Comparison of ENCODE assay signal across 33 mouse cellular contexts in the genomic region with DNA sequence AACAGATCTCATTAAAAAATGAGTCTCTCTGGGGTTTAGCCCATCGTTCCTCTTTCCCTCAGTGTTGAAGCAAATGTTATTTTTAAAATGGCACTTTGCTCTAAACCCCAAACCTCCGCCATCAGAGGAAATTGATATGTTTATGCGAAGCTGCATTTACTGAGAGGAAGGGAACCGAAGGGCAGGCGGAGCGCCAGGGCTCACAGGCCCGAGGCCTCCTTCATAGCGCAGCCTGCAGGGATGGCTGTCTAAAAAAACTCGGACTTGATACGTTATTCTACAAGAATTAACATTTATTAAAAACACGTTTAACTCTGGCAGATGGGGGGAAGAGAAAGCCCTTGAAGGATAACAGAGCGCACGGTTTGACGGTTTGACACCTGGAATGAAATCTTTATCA. TPM values are rescaled to one million over a fixed set of nuclear protein-coding genes. Genes with fewer than 3 reads are reported as not detected.
DNase-seq lines count a peak whose midpoint lies in the region; ATAC-seq and TF ChIP-seq lines count a peak whose summit lies in the region.
"Had no signal": no experiment of that assay in that cellular context is flagged by ENCODE, and none has a peak within 500 bp of the region (broad histone marks: within the 10 kb centered on the region; RNA-seq: fewer than 3 reads in every experiment).

No protein-coding gene starts in this region.

- H3K9me3 ChIP-seq in lung, embryonic 14.5 days (ENCODE audit: low read depth, low read length) = no peaks in the 10 kb centered on the region
- no peaks in the 10 kb centered on the region for H3K9me3 ChIP-seq in intestine, embryonic 16.5 days (ENCODE audit: control insufficient read depth, low read length)
- H3K9me3 ChIP-seq: forebrain, embryonic 13.5 days; G1E; heart, embryonic 10.5 days; heart, embryonic 15.5 days; hindbrain, embryonic 12.5 days; kidney, embryonic 15.5 days; limb, embryonic 12.5 days; midbrain, embryonic 10.5 days; midbrain, embryonic 15.5 days had no signal

- H3K27ac ChIP-seq in lung, embryonic 14.5 days (ENCODE audit: low read depth) = peak overlapping the region; percentile 42; the same call in 1 of the 2 replicates
- 0 out of 2 replicates have a peak overlapping the region, but pooled peaks have one; percentile 3 for H3K27ac ChIP-seq in intestine, embryonic 16.5 days (ENCODE audit: low read length)
- H3K27ac ChIP-seq: forebrain, embryonic 13.5 days; heart, embryonic 10.5 days; heart, embryonic 15.5 days; hindbrain, embryonic 12.5 days; hindbrain, postnatal 0 days; kidney, embryonic 15.5 days; layer of hippocampus, adult 2 months; left cerebral cortex, adult 2 months; limb, embryonic 12.5 days; midbrain, embryonic 10.5 days; midbrain, embryonic 15.5 days had no signal

- H3K9ac ChIP-seq in lung, embryonic 14.5 days = no peak overlapping the region
- H3K9ac ChIP-seq in intestine, embryonic 16.5 days (ENCODE audit: low read depth, low read length) = no peak overlapping the region
- H3K9ac ChIP-seq: forebrain, embryonic 13.5 days; heart, embryonic 15.5 days; hindbrain, embryonic 12.5 days; kidney, embryonic 15.5 days; limb, embryonic 12.5 days; liver, postnatal 0 days; midbrain, embryonic 15.5 days had no signal

- no peak for TF ChIP-seq CTCF in lung, embryonic 14.5 days (IDR thresholded peaks at IDR 0.05; ENCODE audit: low read depth)

- 0 out of 2 replicates have a peak, but pooled peaks cover 6% of the 10 kb centered on the region for H3K4me1 ChIP-seq in lung, embryonic 14.5 days (ENCODE audit: insufficient read depth)
- peaks cover 6% of the 10 kb centered on the region for H3K4me1 ChIP-seq in intestine, embryonic 16.5 days (ENCODE audit: control insufficient read depth, insufficient read depth, low read length)
- H3K4me1 ChIP-seq: forebrain, embryonic 13.5 days; midbrain, embryonic 15.5 days had no signal

- peak overlapping the region; percentile 32; the same call in 1 of the 2 replicates for H3K4me2 ChIP-seq in lung, embryonic 14.5 days
- H3K4me2 ChIP-seq in intestine, embryonic 16.5 days (ENCODE audit: low read depth, low read length) = no peak overlapping the region
- H3K4me2 ChIP-seq: forebrain, embryonic 13.5 days; heart, embryonic 15.5 days; hindbrain, embryonic 12.5 days; kidney, embryonic 15.5 days; limb, embryonic 12.5 days; liver, embryonic 11.5 days; midbrain, embryonic 15.5 days had no signal

- 40% methylated on average over 14 of the region's 14 CpGs for WGBS in lung, embryonic 14.5 days
- 45% methylated on average over 14 of the region's 14 CpGs for WGBS in intestine, embryonic 16.5 days

- ATAC-seq in lung, embryonic 14.5 days (ENCODE audit: insufficient read depth) = no peak
- ATAC-seq in intestine, embryonic 16.5 days = peak; percentile 64
- ATAC-seq: forebrain, embryonic 13.5 days; hindbrain, postnatal 0 days; liver, postnatal 0 days; midbrain, embryonic 15.5 days; Patski had no signal

- peak; percentile 69 for DNase-seq in lung, embryonic 14.5 days
- DNase-seq in lung, postnatal 4 days = no peak
- peak; percentile 20 for DNase-seq in ZHBTc4 (ENCODE audit: low read depth, low spot score)
- DNase-seq in neural tube, embryonic 10.5 days (ENCODE audit: extremely low spot score, low spot score) = no peak
- no peak for DNase-seq in thymus, adult 18-20 months
- DNase-seq: adrenal gland, postnatal 14 days; cerebellum, adult 11 months; cerebellum, adult 9-10 months; gastrocnemius, postnatal 14 days; heart, adult 11 months; heart, postnatal 36 days; kidney, adult 18-20 months; kidney, postnatal 25 days; liver, postnatal 0 days; lung, postnatal 14 days; right cerebral cortex, postnatal 25 days had no signal

- H3K36me3 ChIP-seq in lung, embryonic 14.5 days (ENCODE audit: insufficient read depth) = no peaks in the 10 kb centered on the region
- no peaks in the 10 kb centered on the region for H3K36me3 ChIP-seq in intestine, embryonic 16.5 days (ENCODE audit: control insufficient read depth, insufficient read depth, low read length)
- H3K36me3 ChIP-seq: G1E; heart, embryonic 10.5 days; heart, embryonic 15.5 days; hindbrain, embryonic 12.5 days; kidney, embryonic 15.5 days; limb, embryonic 12.5 days; midbrain, embryonic 10.5 days; midbrain, embryonic 15.5 days had no signal

- no peaks in the 10 kb centered on the region for H3K27me3 ChIP-seq in lung, embryonic 14.5 days (ENCODE audit: insufficient read depth, low read length)
- no peaks in the 10 kb centered on the region for H3K27me3 ChIP-seq in intestine, embryonic 16.5 days (replicated peaks; ENCODE audit: control insufficient read depth, insufficient read depth, low read length)
- H3K27me3 ChIP-seq: CH12.LX; forebrain, embryonic 13.5 days; heart, embryonic 15.5 days; hindbrain, embryonic 12.5 days; kidney, embryonic 15.5 days; limb, embryonic 12.5 days; midbrain, embryonic 15.5 days; Patski had no signal

- H3K4me3 ChIP-seq in lung, embryonic 14.5 days (ENCODE audit: low read depth, low read length) = no peak overlapping the region
- no peak overlapping the region for H3K4me3 ChIP-seq in intestine, embryonic 16.5 days (ENCODE audit: low read length)
- H3K4me3 ChIP-seq: forebrain, embryonic 13.5 days; heart, embryonic 10.5 days; heart, embryonic 15.5 days; hindbrain, embryonic 12.5 days; kidney, embryonic 15.5 days; layer of hippocampus, adult 2 months; left cerebral cortex, adult 2 months; limb, embryonic 12.5 days; midbrain, embryonic 10.5 days; midbrain, embryonic 15.5 days had no signal

RNA-seq across cellular contexts. Expression of a gene that starts 10.7 kb away (rescaled TPM):
- polyA plus RNA-seq in lung, embryonic 14.5 days (2014; fragmentation: Nextera tagmentation; extraction: Ambion mirVana) = 2.4 and 2.9 TPM in 2 replicates
- polyA plus RNA-seq in intestine, embryonic 16.5 days (2015; fragmentation: Nextera tagmentation; extraction: Ambion mirVana) = 1.0 and 1.4 TPM in 2 replicates
- polyA plus RNA-seq: G1E had no signal

RNA-seq across cellular contexts. Expression of a gene that starts 30.7 kb away (rescaled TPM):
- 50.7 and 57.1 TPM in 2 replicates for polyA plus RNA-seq in lung, embryonic 14.5 days (2014; fragmentation: Nextera tagmentation; extraction: Ambion mirVana)
- polyA plus RNA-seq in intestine, embryonic 16.5 days (2015; fragmentation: Nextera tagmentation; extraction: Ambion mirVana) = 64.3 and 66.2 TPM in 2 replicates

RNA-seq across cellular contexts. Expression of a gene that starts 30.8 kb away (rescaled TPM):
- polyA plus RNA-seq in lung, embryonic 14.5 days (2014; fragmentation: Nextera tagmentation; extraction: Ambion mirVana) = 149 and 154 TPM in 2 replicates
- 84.2 and 91.4 TPM in 2 replicates for polyA plus RNA-seq in intestine, embryonic 16.5 days (2015; fragmentation: Nextera tagmentation; extraction: Ambion mirVana)

RNA-seq across cellular contexts. Expression of a gene that starts 41.6 kb away (rescaled TPM):
- 34.4 and 35.6 TPM in 2 replicates for polyA plus RNA-seq in lung, embryonic 14.5 days (2014; fragmentation: Nextera tagmentation; extraction: Ambion mirVana)
- polyA plus RNA-seq in intestine, embryonic 16.5 days (2015; fragmentation: Nextera tagmentation; extraction: Ambion mirVana) = 22.8 and 24.4 TPM in 2 replicates

RNA-seq across cellular contexts. Expression of a gene that starts 51.9 kb away (rescaled TPM):
- 1.7 TPM in 1 of 2 replicates, not detected in the other for polyA plus RNA-seq in lung, embryonic 14.5 days (2014; fragmentation: Nextera tagmentation; extraction: Ambion mirVana)
- polyA plus RNA-seq in intestine, embryonic 16.5 days (2015; fragmentation: Nextera tagmentation; extraction: Ambion mirVana) = 0.53 TPM in 1 of 2 replicates, not detected in the other
- polyA plus RNA-seq: C2C12; forebrain, embryonic 13.5 days; G1E; heart, embryonic 10.5 days; hindbrain, postnatal 0 days; limb, embryonic 12.5 days; liver, embryonic 11.5 days; liver, postnatal 0 days; midbrain, embryonic 15.5 days had no signal

Comparison
In these comparisons a context has a peak if more than half of its experiments do, and no peak if none do; other contexts are left out.
1. DNase-seq: peak in lung, embryonic 14.5 days (single experiment) and ZHBTc4 (single experiment); none in lung, postnatal 4 days (0 of 2), neural tube, embryonic 10.5 days (single experiment) and thymus, adult 18-20 months (0 of 2).